Mouse (Mus musculus): Measurements from ENCODE around the gene Prr15. TPM values are rescaled to one million over a fixed set of nuclear protein-coding genes. Genes with fewer than 3 reads are reported as not detected.

Prr15 gene
- total and polyA plus RNA-seq, 3 experiments, result 0.22 TPM; not detected in 2

- Histone ChIP-seq H3K4me3 (ENCODE audit: low read depth, low read length) (no peak overlapping the region), H3K4me1 (ENCODE audit: insufficient read depth, low read depth, low read length) (no peaks in the 10 kb centered on the region), H3K36me3 (replicated peaks) (no peaks in the 10 kb centered on the region), H3K9me3 (replicated peaks) (peaks cover 26% of the 10 kb centered on the region), H3K27me3 (ENCODE audit: insufficient read depth, low read length) (no peaks in the 10 kb centered on the region)
- DNase-seq (ENCODE audit: low spot score), result no peak
- ATAC-seq (ENCODE audit: extremely low read depth, insufficient number of reproducible peaks, low FRiP score, poor library complexity, severe bottlenecking), result no peak
- TF ChIP-seq GATA2 (IDR thresholded peaks at IDR 0.05; ENCODE audit: borderline replicate concordance, low read depth, low read length) (no peak), TAL1 (conservative IDR thresholded peaks at IDR 0.05; ENCODE audit: low read depth, low read length) (no peak), CTCF (IDR thresholded peaks at IDR 0.05; ENCODE audit: low read depth, low read length) (no peak), POLR2AphosphoS5 (IDR thresholded peaks at IDR 0.05; ENCODE audit: insufficient replicate concordance, low read depth, low read length) (no peak), GATA1 (IDR thresholded peaks at IDR 0.05; ENCODE audit: borderline replicate concordance, low read length) (no peak)
These were observed 27.5 kb downstream of the Prr15 start for GRCm38 (mm10) chr6:54352931-54353690.

GRCm38 (mm10) chr6:54353698-54354097, 28.1 kb downstream of the Prr15 start:
- no peaks in the 10 kb centered on the region for H3K36me3 ChIP-seq (replicated peaks)
- no peaks in the 10 kb centered on the region for H3K4me1 ChIP-seq (ENCODE audit: insufficient read depth, low read depth, low read length)
- ATAC-seq (ENCODE audit: extremely low read depth, insufficient number of reproducible peaks, low FRiP score, poor library complexity, severe bottlenecking), result no peak
- no peaks in the 10 kb centered on the region for H3K27me3 ChIP-seq (ENCODE audit: insufficient read depth, low read length)
- peaks cover 26% of the 10 kb centered on the region for H3K9me3 ChIP-seq (replicated peaks)
- no peak overlapping the region for H3K4me3 ChIP-seq (ENCODE audit: low read depth, low read length)
- no peak for DNase-seq (ENCODE audit: low spot score)
- TF ChIP-seq GATA1 (IDR thresholded peaks at IDR 0.05; ENCODE audit: borderline replicate concordance, low read length) (no peak), CTCF (IDR thresholded peaks at IDR 0.05; ENCODE audit: low read depth, low read length) (no peak), GATA2 (IDR thresholded peaks at IDR 0.05; ENCODE audit: borderline replicate concordance, low read depth, low read length) (no peak), POLR2AphosphoS5 (IDR thresholded peaks at IDR 0.05; ENCODE audit: insufficient replicate concordance, low read depth, low read length) (no peak), TAL1 (conservative IDR thresholded peaks at IDR 0.05; ENCODE audit: low read depth, low read length) (no peak)

GRCm38 (mm10) chr6:54355626-54356025, 30.0 kb downstream of the Prr15 start:
- ATAC-seq (ENCODE audit: extremely low read depth, insufficient number of reproducible peaks, low FRiP score, poor library complexity, severe bottlenecking) (no peak), DNase-seq (ENCODE audit: low spot score) (no peak)
- Histone ChIP-seq H3K4me3 (ENCODE audit: low read depth, low read length) (no peak overlapping the region), H3K9me3 (replicated peaks) (peaks cover 25% of the 10 kb centered on the region), H3K4me1 (ENCODE audit: insufficient read depth, low read depth, low read length) (no peaks in the 10 kb centered on the region), H3K36me3 (replicated peaks) (no peaks in the 10 kb centered on the region), H3K27me3 (ENCODE audit: insufficient read depth, low read length) (no peaks in the 10 kb centered on the region)
- no peak for TF ChIP-seq POLR2AphosphoS5 (IDR thresholded peaks at IDR 0.05; ENCODE audit: insufficient replicate concordance, low read depth, low read length)
- TF ChIP-seq GATA2 (IDR thresholded peaks at IDR 0.05; ENCODE audit: borderline replicate concordance, low read depth, low read length), result no peak
- TF ChIP-seq GATA1 (IDR thresholded peaks at IDR 0.05; ENCODE audit: borderline replicate concordance, low read length), result no peak
- no peak for TF ChIP-seq CTCF (IDR thresholded peaks at IDR 0.05; ENCODE audit: low read depth, low read length)
- TF ChIP-seq TAL1 (conservative IDR thresholded peaks at IDR 0.05; ENCODE audit: low read depth, low read length), result no peak

GRCm38 (mm10) chr6:54362526-54363324, 37.1 kb downstream of the Prr15 start:
- Histone ChIP-seq H3K4me3 (ENCODE audit: low read depth, low read length) (no peak overlapping the region), H3K4me1 (ENCODE audit: insufficient read depth, low read depth, low read length) (no peaks in the 10 kb centered on the region), H3K27me3 (ENCODE audit: insufficient read depth, low read length) (no peaks in the 10 kb centered on the region), H3K36me3 (replicated peaks) (no peaks in the 10 kb centered on the region), H3K9me3 (replicated peaks) (peaks cover 23% of the 10 kb centered on the region)
- TF ChIP-seq POLR2AphosphoS5 (IDR thresholded peaks at IDR 0.05; ENCODE audit: insufficient replicate concordance, low read depth, low read length) (no peak), GATA2 (IDR thresholded peaks at IDR 0.05; ENCODE audit: borderline replicate concordance, low read depth, low read length) (no peak), TAL1 (conservative IDR thresholded peaks at IDR 0.05; ENCODE audit: low read depth, low read length) (no peak), GATA1 (IDR thresholded peaks at IDR 0.05; ENCODE audit: borderline replicate concordance, low read length) (no peak), CTCF (IDR thresholded peaks at IDR 0.05; ENCODE audit: low read depth, low read length) (no peak)
- DNase-seq (ENCODE audit: low spot score) (no peak), ATAC-seq (ENCODE audit: extremely low read depth, insufficient number of reproducible peaks, low FRiP score, poor library complexity, severe bottlenecking) (no peak)

- Histone ChIP-seq H3K4me3 (ENCODE audit: low read depth, low read length) (no peak overlapping the region), H3K4me1 (ENCODE audit: insufficient read depth, low read depth, low read length) (no peaks in the 10 kb centered on the region), H3K36me3 (replicated peaks) (no peaks in the 10 kb centered on the region), H3K9me3 (replicated peaks) (peaks cover 33% of the 10 kb centered on the region), H3K27me3 (ENCODE audit: insufficient read depth, low read length) (no peaks in the 10 kb centered on the region)
- no peak for DNase-seq (ENCODE audit: low spot score)
- no peak for ATAC-seq (ENCODE audit: extremely low read depth, insufficient number of reproducible peaks, low FRiP score, poor library complexity, severe bottlenecking)
- TF ChIP-seq TAL1 (conservative IDR thresholded peaks at IDR 0.05; ENCODE audit: low read depth, low read length) (no peak), CTCF (IDR thresholded peaks at IDR 0.05; ENCODE audit: low read depth, low read length) (no peak)
These were observed 38.9 kb downstream of the Prr15 start for GRCm38 (mm10) chr6:54364406-54365136.

GRCm38 (mm10) chr6:54366607-54367006, 41.0 kb downstream of the Prr15 start:
- H3K4me3 ChIP-seq (ENCODE audit: low read depth, low read length), result no peak overlapping the region
- no peaks in the 10 kb centered on the region for H3K4me1 ChIP-seq (ENCODE audit: insufficient read depth, low read depth, low read length)
- TF ChIP-seq GATA2 (IDR thresholded peaks at IDR 0.05; ENCODE audit: borderline replicate concordance, low read depth, low read length), result no peak
- DNase-seq (ENCODE audit: low spot score) (no peak), ATAC-seq (ENCODE audit: extremely low read depth, insufficient number of reproducible peaks, low FRiP score, poor library complexity, severe bottlenecking) (no peak)
- H3K9me3 ChIP-seq (replicated peaks), result peaks cover 36% of the 10 kb centered on the region
- H3K27me3 ChIP-seq (ENCODE audit: insufficient read depth, low read length), result no peaks in the 10 kb centered on the region
- H3K36me3 ChIP-seq (replicated peaks), result no peaks in the 10 kb centered on the region

Measured in G1E (cell line).